Mouse (Mus musculus): Measurements from ENCODE around the gene Cyp2b10.
"Not testable (repeated sequence)": the region's sequence is repeated elsewhere in the genome, so short reads cannot be mapped to it uniquely, and the experiment has no call there.

Gene Cyp2b10

DNA sequence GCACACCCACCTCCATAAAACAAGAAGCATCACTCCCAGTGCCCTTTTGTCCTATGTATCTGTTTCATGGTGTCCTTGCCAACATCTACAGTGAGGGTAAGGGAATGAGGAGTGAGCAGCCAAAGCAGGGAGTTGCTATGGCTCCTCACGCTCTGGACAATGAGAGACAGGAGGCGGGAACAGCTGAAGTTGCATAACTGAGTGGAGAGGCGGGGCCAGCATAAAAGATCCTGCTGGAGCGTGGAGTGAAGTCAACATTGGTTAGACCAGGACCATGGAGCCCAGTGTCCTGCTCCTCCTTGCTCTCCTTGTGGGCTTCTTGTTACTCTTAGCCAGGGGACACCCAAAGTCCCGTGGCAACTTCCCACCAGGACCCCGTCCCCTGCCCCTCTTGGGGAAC lies at the start of gene Cyp2b10:
Gene Cyp2b10 (plus strand): TSS at position 210 of the 400 bp plus-strand sequence.
- no peak for DNase-seq

DNA sequence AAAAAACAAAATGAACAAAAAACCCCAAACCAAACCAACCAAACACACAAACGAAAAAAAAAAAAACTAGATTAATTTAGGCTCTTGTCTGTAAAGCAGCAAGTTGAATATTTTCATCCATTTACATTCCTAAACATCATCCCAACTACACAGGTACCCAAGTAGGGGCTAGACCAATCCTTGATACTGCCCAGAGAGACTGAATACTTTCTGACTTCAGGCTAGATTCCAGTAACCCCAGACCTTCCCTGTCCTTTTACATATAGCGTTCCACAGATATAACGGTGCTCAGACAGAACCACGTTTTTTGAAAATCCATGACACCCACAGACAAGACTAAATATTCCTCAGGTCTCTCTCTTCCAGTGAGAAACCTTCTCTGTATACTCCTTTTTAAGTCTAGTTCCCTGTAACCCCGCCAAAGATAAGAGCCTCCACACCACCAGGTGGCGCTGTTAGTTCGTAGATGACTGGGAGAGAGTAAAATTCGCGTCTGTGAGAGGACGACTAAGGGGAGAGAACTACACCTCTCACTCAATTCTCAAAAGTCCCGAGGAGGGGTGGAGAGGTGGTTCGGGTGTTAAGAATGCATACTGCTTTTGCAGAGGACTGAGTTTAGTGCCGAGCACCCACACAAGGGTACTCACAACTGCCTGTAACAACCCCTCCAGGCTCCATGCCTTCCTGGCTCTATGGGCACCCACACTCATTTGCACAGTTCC lies 49.5 kb upstream of the Cyp2b10 start:
- DNase-seq, result peak; percentile 92

DNA sequence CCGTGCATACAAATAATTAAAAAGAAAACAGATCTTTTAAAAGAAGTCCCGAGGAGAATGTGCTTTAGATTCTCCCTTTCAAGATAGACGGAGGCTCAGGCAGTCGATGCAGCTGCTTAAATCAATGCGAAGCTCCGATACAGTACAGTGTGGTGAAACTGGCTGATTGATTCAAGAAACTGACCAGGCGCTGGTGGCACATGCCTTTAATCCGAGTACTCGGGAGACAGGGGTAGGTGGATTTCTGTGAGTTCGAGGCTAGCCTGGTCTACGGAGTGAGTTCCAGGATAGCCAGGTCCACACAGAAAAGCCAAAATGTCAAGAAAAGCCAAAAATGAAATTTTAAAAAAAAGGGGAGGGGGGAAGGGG lies 49.0 kb upstream of the Cyp2b10 start:
- DNase-seq, result no peak

DNA sequence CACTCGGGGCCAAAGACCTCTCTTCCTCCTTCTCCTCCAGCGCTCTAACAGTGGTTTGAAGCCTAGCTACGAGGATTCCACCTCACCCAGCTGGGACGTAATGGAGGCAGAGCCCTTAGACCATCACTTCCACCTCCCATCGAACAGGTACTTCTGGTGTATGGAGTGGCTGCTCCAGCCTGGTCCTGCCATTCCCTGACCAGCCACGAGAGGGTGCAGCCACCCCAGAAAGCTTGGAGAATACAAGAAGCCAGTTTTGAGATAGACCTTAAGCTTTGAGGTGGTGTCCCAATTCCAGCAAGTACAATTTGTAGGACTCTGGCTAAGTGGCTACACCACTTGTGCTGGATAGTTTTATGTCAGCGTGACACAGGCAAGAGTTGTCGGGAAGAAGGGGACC lies 42.3 kb upstream of the Cyp2b10 start:
- DNase-seq, result peak; percentile 76

DNA sequence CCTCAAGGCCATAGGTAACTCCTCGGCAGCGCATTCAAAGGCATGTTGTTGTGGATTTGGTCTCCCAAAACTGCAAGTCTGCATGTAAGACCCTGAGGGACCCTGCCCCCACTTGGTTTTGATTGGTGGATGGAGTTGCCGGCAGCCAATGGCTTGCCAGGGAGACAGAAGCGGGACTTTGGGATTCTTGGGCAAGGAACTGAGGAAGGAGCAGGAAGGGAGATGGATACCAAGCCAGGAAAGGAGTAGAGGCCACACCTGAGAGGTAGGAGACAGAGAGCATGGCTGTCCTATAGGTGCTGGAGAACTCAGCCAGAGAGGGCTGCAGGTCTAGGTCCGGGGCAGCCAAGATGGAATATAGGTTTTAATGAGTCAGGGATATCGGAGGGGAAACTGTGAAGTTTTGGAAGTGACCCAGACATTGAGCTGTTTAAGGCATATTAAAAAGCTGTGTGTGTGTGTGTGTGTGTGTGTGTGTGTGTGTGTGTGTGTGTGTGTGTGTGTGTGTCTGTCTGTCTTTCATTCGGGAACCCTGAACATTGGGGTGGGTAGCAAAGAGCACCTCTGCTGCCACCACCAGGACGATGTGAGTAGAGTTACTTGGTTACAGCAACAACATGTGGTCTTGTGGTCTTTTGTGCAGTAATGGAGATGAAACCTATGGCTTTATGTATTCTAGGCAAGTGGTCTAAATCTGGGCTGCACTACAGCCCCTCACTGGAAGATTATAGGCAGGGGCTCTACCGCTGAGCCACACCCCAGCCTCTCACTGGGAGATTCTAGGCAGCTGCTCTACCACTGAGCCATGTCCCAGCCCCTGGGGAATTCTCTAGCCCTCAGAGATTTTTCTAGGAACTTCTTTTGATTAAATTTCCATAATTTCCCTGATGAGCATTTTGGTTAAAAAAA lies 37.2 kb upstream of the Cyp2b10 start:
- peak; percentile 31 for DNase-seq

DNA sequence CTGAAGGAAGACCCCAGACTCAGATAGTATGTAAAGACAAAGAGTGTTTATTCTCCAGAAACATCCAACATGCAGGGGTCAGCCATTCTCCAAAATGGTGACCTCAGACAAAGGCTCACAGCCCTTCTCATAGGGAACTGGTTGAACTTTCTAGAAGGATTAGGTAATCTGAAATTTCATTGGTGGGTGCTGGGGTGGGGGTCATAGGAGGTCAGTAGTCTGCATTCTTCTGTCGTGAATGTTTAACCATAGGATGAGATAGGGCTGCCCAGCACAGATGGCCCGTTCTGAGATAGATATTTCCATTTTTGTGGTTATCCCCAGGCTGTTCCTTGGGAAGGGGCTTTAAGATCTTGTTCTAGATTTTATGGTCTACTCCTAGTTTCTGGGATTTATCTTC lies 35.1 kb upstream of the Cyp2b10 start:
- DNase-seq, result no peak

DNA sequence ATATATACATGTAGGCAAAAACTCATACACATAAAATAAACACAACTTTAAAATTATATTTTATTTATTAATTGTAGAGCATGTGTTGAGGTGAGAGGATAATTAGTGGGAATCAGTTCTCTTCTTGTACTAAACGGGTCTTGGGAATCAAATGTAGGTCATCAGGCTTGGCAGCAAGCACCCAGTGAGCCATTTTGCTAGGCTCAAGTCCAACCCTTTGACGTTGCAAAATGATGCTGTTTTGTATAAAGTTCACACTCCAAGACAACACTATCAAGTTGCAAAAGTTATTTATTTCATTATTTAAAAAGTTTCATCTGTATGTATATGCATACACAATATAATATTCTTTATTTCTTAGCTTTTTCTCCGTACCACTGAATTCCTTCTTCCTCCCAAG lies 33.7 kb upstream of the Cyp2b10 start:
- no peak for DNase-seq

DNA sequence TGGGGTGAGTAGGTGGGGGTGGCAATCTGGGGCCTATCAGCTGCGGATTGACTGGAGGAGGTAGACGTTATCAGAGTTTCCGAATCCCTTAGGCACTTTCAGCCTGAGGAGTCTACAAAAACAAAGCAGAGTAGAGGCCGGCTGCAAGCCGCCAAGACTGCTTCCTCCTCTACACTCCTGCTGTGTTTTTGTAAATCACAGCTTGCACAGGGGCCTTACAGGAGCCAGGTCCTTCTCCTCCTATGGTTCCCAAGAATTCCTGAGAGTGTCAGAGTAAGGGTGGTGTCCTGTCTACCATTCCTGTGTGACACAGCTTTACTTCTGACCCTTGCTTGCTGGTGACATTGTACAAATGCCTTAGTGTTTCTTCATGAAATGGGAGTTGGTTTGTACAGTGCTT lies 32.6 kb upstream of the Cyp2b10 start:
- DNase-seq, result no peak

DNA sequence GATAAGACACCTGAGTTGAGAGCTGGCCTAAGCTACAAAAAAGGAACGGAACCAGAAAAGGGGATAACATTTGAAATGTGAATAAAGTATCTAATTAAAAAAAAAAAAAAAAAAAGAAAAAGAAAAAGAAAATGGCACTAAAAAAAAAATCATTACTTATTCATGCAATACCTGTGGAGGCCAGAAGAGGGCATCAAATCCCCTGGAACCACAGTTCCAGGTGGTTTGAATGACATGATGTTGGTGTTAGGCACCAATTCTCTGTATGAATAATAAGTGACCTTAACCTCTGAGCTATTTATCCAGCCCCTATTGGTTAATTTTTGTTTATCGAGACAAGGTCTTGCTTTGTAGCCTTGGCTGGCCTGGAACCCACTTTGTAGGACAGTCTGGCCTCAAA lies 27.6 kb upstream of the Cyp2b10 start:
- DNase-seq, result no peak

DNA sequence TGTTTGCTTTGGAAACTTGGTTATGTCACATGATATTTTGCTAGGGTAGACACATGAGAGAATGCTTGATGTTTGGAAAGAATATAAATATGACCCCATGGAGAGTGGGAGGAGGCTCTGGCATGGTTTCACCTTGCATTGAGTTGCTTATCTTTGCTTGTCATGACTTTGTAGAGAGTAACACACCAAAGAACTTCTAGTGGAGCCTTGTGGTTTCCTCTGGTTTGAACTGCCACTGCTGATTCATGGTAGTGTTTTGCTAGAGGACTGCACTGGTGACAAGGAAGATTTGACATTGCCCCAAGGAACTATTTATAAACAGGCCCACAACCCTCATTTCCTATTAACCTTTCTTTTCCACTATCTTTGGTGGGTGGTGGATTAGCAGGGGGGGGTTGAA lies 24.8 kb upstream of the Cyp2b10 start:
- no peak for DNase-seq

DNA sequence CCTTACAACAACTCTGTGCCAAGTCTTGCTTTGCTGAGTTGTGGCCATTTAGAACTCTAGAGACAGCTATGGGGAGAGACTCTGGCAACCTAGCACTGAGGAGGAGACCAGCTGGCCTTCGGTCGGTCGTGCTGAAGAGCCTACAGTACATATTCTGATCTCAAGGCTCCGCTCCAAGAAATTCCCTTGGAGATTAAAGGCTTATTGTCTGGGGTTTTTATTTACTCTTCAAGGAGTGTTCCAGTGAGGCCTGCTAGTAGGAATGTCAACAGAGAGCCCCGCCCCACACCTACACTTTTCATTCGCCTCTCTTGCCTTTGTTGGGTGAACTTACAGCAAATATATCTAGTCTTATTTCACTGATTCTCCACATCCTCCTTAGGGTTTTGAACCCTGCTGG lies 18.7 kb upstream of the Cyp2b10 start:
- DNase-seq, result no peak

DNA sequence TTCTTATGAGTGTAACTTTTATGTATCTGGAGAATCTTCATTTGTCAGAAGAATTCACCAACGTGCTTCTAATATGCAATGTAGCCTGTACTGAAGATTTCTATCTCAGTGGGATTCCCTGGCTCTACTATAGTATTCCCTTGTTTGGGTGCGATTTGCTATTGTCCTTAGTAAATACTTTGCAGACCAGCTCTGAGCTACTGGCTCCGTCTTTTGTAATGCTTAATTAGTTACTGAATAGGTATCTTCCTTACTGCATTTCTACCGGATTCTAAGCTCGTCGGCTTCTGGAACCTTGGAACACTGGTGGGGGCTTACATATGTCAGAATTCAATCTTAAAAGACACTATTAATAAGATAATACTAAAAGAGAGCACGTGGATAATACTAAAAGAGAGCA lies 16.7 kb upstream of the Cyp2b10 start:
- DNase-seq, result not testable (repeated sequence)

DNA sequence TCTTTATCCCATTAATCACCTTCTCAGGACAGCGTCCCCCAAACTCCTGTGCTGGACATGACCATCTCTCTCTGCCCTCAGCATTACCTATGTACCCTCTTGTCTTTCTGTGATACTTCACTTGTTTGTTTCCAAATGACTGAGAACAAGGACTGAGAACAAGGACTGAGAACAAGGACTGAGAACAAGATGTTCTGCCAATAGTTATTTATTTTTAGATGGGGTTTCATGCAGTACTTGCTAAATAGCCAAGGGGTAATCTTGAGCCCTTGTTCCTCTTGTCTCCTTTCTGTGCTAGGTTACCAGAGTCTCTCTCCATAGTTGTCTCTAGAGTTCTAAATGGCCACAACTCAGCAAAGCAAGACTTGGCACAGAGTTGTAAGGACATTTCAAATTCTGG lies 13.1 kb upstream of the Cyp2b10 start:
- DNase-seq, result no peak

DNA sequence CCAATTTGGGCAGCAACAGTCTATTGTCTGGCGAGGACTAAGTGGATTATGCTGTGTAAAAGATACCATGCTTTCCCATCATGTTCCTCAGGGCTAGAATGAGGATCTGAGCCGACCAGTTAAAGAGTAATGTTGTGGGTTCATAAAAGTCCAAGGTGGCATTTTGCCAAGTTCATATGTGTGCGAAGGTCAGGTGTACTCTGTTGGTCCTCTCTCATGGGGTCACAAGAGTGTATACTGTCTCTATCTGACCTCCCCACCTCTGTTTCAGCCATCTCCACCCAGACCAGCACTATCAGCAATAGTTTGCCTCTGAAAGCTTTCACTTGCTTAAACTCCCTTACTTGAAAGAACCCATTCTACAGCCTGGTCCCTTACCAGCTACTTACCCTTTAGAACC lies 9.7 kb upstream of the Cyp2b10 start:
- DNase-seq, result no peak

DNA sequence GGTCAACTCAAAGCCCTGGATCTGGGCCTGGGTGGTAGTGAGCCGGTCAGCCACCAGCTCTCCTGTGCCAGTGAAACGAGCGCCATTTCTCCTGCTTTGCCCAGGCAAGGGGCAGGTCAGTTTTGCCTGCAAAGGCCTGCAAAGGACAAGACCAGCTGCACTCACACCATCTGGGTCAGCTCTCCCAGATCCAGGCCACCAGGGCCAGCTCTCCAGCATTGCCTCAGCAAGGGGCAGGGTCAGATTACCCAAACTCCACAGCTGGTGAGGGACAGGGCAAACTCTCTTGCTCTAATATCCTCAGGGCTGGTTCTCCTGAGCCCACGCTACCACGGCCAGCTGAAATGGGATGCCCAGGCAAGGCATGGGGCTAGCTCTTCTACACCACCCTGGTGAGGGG lies 4.3 kb upstream of the Cyp2b10 start:
- no peak for DNase-seq

DNA sequence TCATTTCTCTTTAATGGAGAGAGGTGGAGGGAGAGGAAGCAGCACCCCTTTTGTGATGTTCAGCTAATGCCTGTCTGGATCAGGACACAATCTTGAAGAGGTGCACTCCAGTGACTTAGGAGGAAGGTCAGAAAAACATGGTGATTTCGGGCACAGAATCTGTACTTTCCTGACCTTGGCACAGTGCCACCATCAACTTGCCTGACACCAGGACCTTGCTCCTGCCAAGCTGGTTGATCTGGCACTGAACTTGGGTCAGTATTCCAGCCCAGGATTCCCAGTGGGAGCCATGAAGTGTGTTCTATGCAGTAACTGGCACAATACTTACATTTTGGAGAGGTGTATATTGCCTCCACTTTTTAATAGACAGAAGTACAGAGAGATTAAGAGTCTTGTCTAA lies 2.3 kb upstream of the Cyp2b10 start:
- DNase-seq, result no peak

DNA sequence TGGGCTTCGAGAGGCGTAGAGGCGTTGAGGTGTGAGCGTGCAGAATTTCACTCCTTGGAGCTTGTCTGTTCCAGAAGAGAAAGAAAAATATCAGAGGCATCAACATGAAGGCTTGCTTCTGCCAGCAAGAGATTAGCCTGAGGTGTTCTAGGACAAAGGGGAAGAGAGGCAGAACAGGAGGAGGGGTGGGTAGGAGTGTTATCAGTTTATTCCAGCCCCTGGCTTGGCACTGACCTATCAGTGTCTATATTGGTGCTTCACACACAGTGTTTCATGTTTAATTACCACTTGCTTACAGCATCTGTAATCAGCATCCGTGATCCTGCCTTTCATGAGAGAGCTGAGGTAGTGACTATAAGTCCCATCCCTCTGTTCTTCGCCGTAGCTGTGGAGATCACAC lies 644 bp downstream of the Cyp2b10 start:
- no peak for DNase-seq

DNA sequence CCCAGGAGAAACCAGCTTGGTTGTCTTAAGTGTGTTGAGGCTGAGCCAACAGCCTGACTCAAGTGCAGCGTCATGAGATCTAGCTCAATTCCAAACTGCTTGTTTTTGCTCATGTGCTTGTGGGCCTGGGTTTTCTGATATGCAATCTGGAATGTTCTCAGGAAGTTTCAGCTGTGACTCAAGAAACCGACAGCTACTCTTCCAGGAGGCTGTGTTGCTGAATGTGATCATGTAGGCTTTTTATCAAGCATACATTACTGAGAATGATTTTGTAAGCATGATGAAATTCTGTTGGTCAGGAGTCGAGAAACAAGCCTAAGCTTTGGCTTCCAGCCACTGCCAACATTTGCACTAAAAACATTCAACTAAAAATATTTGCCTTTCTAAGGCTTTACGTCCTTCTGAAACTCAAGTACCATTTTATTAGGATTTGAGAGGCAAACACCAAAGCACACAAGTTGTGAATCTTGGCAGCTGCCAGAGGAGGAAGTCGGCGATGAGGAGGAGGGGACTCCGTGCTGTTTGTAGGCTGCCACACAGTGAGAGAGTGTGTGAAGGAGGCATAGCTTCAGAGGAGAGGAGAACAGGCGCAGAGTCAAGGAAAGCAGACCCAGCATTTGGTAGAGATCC lies 4.8 kb downstream of the Cyp2b10 start:
- no peak for DNase-seq

DNA sequence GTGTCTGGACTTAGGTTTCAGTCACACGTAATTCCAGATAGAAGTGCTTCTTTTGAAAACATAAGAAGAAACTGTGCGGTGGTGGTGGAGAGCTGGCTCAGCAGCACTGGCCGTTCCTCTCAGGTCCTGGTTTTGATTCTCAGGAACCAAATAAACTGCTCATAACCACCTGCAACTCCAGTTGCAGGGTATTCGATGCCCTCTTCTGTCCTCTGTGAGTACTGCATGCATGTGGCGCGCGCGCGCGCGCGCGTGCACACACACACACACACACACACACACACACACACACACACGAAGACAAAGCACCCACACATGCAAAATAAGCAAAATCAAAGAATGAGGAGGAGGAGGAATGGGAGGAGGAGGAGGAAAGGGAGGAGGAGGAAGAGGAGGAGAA lies 5.7 kb downstream of the Cyp2b10 start:
- no peak for DNase-seq

DNA sequence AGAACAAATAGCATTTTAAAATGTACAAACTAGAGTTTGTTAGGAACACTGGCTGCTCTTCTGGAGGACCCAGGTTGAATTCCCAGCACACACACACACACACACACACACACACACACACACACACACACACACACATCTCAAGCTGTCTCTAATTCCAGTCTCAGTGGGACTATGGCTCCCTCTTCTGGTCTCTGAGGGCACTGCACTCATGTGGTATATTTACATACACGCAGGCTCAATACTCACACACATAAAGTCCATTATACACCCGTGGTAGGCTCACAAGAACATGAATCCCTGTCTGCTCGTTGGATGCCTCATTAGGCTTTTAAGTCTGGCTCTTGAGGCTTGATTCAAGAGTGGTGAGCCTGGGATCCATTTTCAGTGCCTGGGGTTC lies 6.6 kb downstream of the Cyp2b10 start:
- DNase-seq, result peak; percentile 8

DNA sequence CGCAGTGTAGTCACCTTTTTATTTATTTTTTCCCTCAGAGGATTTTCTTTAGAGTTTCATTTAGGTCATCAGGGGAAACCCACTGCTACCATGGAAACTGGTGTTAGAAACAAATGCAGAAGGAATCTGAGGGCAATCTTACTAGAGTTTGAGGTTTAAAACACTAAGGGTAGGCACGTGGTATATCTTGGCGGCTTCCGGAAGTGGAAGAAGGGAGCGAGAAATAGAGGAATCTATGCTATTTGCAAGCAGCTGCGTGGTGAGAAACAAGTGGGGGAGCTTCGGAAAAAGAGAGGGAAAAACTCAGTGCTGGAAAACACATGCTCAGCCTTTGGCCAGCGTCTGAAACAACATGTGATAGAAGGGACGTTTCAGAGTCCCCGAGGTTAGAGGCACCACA lies 7.1 kb downstream of the Cyp2b10 start:
- no peak for DNase-seq

DNA sequence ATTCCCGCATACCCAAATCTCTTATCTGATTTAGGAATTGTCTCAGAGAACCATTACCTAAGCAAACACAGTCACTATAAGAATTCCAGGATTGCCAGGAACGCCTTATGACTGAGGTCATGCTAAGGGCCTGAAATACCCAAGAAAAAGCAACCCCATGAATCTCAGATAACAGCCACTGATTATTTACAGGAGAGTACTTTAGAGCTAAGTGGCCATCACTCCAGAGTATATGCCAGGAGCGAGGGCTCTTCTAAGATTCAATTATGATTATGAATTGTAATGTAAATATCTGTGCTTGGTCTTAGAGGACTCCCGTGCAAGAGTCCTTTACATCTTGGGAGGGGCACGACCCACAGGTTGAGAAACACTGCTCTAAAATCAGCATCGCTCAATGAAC lies 10.0 kb downstream of the Cyp2b10 start:
- DNase-seq, result no peak

DNA sequence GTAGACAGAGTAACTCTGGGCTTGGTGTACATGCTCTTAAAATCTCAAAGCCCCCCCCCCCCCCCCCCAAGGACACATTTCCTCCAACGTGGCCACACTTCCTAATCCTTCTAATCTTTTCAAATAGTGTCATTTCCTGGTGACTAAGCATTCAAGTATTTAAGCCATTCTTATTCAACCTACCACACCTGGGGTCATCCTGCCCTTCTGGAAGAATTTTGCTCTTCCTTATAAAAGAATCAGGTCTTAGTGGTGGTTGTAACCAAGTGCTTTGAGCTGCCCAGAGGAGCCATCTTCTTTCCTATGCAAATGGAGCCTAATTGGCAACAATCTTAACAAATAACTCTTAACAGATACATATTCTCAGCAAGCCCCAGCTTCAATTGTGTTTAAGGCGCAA lies 12.6 kb downstream of the Cyp2b10 start:
- no peak for DNase-seq

DNA sequence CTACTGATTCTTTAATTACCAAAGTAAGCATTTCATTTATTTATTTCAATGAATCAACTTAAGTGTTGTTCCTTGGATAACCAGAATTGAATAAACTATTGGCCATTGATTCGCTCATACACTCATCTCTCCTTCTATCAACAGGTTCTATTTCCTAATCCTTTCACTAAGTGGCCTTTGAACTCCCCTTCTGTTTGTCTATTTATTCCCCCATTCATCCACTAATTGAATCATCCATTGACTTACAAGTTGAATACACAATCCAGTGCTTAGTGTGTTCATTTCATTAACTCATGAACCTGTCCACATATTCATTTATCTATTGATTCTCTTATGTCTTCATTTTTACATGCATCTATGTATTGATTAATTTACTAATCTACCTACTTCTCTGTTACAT lies 18.7 kb downstream of the Cyp2b10 start:
- DNase-seq, result no peak

All from thymus, postnatal 25 days (tissue).